Comparison of ENCODE assay signal across 8 mouse cellular contexts in the genomic region with DNA sequence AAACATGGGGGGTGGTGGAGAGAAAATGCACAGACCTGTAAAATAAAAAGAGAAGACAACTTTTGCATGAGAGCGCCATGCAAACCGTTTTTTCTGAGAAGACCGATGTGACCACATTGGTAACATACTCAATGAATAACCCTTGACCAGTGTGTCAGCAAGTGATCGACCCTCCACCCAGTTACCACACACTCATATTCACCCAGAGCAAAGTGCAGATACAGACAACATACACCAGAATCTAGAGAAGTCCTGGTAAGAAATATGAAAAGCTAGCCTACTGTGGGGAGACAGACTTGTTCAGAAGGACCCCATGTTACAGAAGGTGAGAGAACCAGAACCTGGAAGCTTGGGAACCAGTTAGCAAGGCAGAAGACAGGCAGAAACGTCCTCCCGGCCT. TPM values are rescaled to one million over a fixed set of nuclear protein-coding genes. Genes with fewer than 3 reads are reported as not detected.
DNase-seq lines count a peak whose midpoint lies in the region; ATAC-seq lines count a peak whose summit lies in the region.

No protein-coding gene starts in this region.

- peaks cover 0 to 3% of the 10 kb centered on the region in 2 experiments; a peak in 1 of 4 replicates for H3K4me1 ChIP-seq in heart, embryonic 14.5 days (ENCODE audit: control insufficient read depth in 2 of 2, insufficient read depth in 2 of 2, low read length in 2 of 2)
- peaks cover 37% of the 10 kb centered on the region for H3K4me1 ChIP-seq in embryonic facial prominence, embryonic 10.5 days
- peaks cover 20% of the 10 kb centered on the region for H3K4me1 ChIP-seq in hindbrain, embryonic 13.5 days (replicated peaks)
- peaks cover 30% of the 10 kb centered on the region for H3K4me1 ChIP-seq in midbrain, embryonic 15.5 days

- no peak overlapping the region for H3K27ac ChIP-seq in heart, embryonic 14.5 days (replicated peaks in 1 of 2; ENCODE audit: control insufficient read depth in 1 of 2, insufficient read depth in 1 of 2, low read depth in 2 of 2, low read length in 2 of 2)
- H3K27ac ChIP-seq in embryonic facial prominence, embryonic 10.5 days (replicated peaks), result peak overlapping the region; percentile 92
- H3K27ac ChIP-seq in hindbrain, embryonic 13.5 days, result peak overlapping the region; percentile 86; the same call in 1 of the 2 replicates
- peak overlapping the region; percentile 86; the same call in 1 of the 2 replicates for H3K27ac ChIP-seq in midbrain, embryonic 15.5 days

- H3K4me2 ChIP-seq in heart, embryonic 14.5 days (ENCODE audit: low read length), result peak overlapping the region; percentile 66
- H3K4me2 ChIP-seq in hindbrain, embryonic 13.5 days, result peak overlapping the region; percentile 79
- peak overlapping the region; percentile 82 for H3K4me2 ChIP-seq in midbrain, embryonic 15.5 days

- WGBS in heart, embryonic 14.5 days, result 51% methylated on average over 6 of the region's 6 CpGs
- 48% methylated on average over 6 of the region's 6 CpGs for WGBS in embryonic facial prominence, embryonic 10.5 days
- 50% methylated on average over 6 of the region's 6 CpGs for WGBS in hindbrain, embryonic 13.5 days
- 48% methylated on average over 6 of the region's 6 CpGs for WGBS in midbrain, embryonic 15.5 days

- H3K27me3 ChIP-seq in heart, embryonic 14.5 days (ENCODE audit: control insufficient read depth, insufficient read depth, low read length), result peaks cover 54% of the 10 kb centered on the region
- H3K27me3 ChIP-seq in embryonic facial prominence, embryonic 10.5 days (replicated peaks; ENCODE audit: low read depth, poor library complexity, severe bottlenecking), result peaks cover 22% of the 10 kb centered on the region
- peaks cover 13% of the 10 kb centered on the region for H3K27me3 ChIP-seq in hindbrain, embryonic 13.5 days
- H3K27me3 ChIP-seq in midbrain, embryonic 15.5 days (replicated peaks), result peaks cover 10% of the 10 kb centered on the region; the same call in 1 of the 2 replicates

- no peak for ATAC-seq in heart, embryonic 14.5 days (ENCODE audit: insufficient number of reproducible peaks, insufficient read depth, low FRiP score, low read depth)
- peak; percentile 12 for ATAC-seq in hindbrain, embryonic 13.5 days (ENCODE audit: low FRiP score)
- ATAC-seq in midbrain, embryonic 15.5 days (replicated peaks), result peak; percentile 9; the same call in 1 of the 2 replicates
- no peak for ATAC-seq in granulocyte monocyte progenitor cell, adult 5-6 weeks (replicated peaks; ENCODE audit: poor library complexity, severe bottlenecking)

- peak overlapping the region; percentile 51; the same call in 1 of the 2 replicates for H3K9ac ChIP-seq in heart, embryonic 14.5 days (ENCODE audit: low read length)
- H3K9ac ChIP-seq in hindbrain, embryonic 13.5 days, result no peak overlapping the region; the same call in 1 of the 2 replicates
- no peak overlapping the region for H3K9ac ChIP-seq in midbrain, embryonic 15.5 days

- peak overlapping the region in 1 of 2 experiments; percentile 39; a peak in 2 of 4 replicates for H3K4me3 ChIP-seq in heart, embryonic 14.5 days (ENCODE audit: control insufficient read depth in 1 of 2, insufficient read depth in 1 of 2, low read depth in 1 of 2, low read length in 2 of 2)
- H3K4me3 ChIP-seq in embryonic facial prominence, embryonic 10.5 days, result peak overlapping the region; percentile 72
- peak overlapping the region; percentile 77 for H3K4me3 ChIP-seq in hindbrain, embryonic 13.5 days
- H3K4me3 ChIP-seq in midbrain, embryonic 15.5 days, result peak overlapping the region; percentile 84

- no peaks in the 10 kb centered on the region for H3K36me3 ChIP-seq in heart, embryonic 14.5 days (ENCODE audit: control insufficient read depth, insufficient read depth, low read length)
- H3K36me3 ChIP-seq in embryonic facial prominence, embryonic 10.5 days (replicated peaks), result peaks cover under 1% of the 10 kb centered on the region
- H3K36me3 ChIP-seq in hindbrain, embryonic 13.5 days, result no peaks in the 10 kb centered on the region
- H3K36me3 ChIP-seq in midbrain, embryonic 15.5 days (replicated peaks), result no peaks in the 10 kb centered on the region

- DNase-seq in heart, postnatal 4 days, result no peak
- no peak for DNase-seq in embryonic facial prominence, embryonic 10.5 days (ENCODE audit: low spot score)
- DNase-seq in urinary bladder, postnatal 14 days (ENCODE audit: low spot score), result no peak
- no peak for DNase-seq in layer of hippocampus, postnatal 10 days (ENCODE audit: low spot score in 2 of 2)

- H3K9me3 ChIP-seq in heart, embryonic 14.5 days (ENCODE audit: control insufficient read depth, low read length), result no peaks in the 10 kb centered on the region
- peaks cover 3% of the 10 kb centered on the region; the same call in 1 of the 2 replicates for H3K9me3 ChIP-seq in embryonic facial prominence, embryonic 10.5 days
- H3K9me3 ChIP-seq in hindbrain, embryonic 13.5 days, result no peaks in the 10 kb centered on the region
- no peaks in the 10 kb centered on the region for H3K9me3 ChIP-seq in midbrain, embryonic 15.5 days

RNA-seq across cellular contexts. Expression of a gene that starts 1.6 kb away (rescaled TPM):
- 0.39 and 0.88 TPM in 2 replicates for polyA plus RNA-seq in heart, embryonic 14.5 days (2014; fragmentation: Nextera tagmentation; extraction: Ambion mirVana)
- 1 to 10 TPM; 6.9 to 7.4 TPM for total RNA-seq in heart, postnatal 4 days (2021)
- polyA plus RNA-seq in embryonic facial prominence, embryonic 10.5 days (2016; fragmentation: Nextera tagmentation; extraction: Ambion mirVana), result 1.2 and 1.9 TPM in 2 replicates
- 4.3 and 4.7 TPM in 2 replicates for polyA plus RNA-seq in hindbrain, embryonic 13.5 days (2015; fragmentation: Nextera tagmentation; extraction: Ambion mirVana)
- 4.0 TPM in 2 replicates for polyA plus RNA-seq in midbrain, embryonic 15.5 days (2015; fragmentation: Nextera tagmentation; extraction: Ambion mirVana)
- total RNA-seq in layer of hippocampus, postnatal 10 days (2021), result 100 to 1,000 TPM; 114 to 119 TPM
- total RNA-seq in granulocyte monocyte progenitor cell, adult 5-6 weeks (2014; fragmentation: Nextera tagmentation), result not detected in 2 replicates
- total RNA-seq in granulocyte monocyte progenitor cell, adult 5-6 weeks (2017), result not detected in 2 replicates

RNA-seq across cellular contexts. Expression of a gene that starts 42.2 kb away (rescaled TPM):
- polyA plus RNA-seq in heart, embryonic 14.5 days (2014; fragmentation: Nextera tagmentation; extraction: Ambion mirVana), result 0.28 and 0.59 TPM in 2 replicates
- total RNA-seq in heart, postnatal 4 days (2021), result 1 to 10 TPM; 5.7 to 8.5 TPM
- 0.36 and 0.44 TPM in 2 replicates for polyA plus RNA-seq in embryonic facial prominence, embryonic 10.5 days (2016; fragmentation: Nextera tagmentation; extraction: Ambion mirVana)
- 0.81 and 0.83 TPM in 2 replicates for polyA plus RNA-seq in hindbrain, embryonic 13.5 days (2015; fragmentation: Nextera tagmentation; extraction: Ambion mirVana)
- polyA plus RNA-seq in midbrain, embryonic 15.5 days (2015; fragmentation: Nextera tagmentation; extraction: Ambion mirVana), result 2.3 and 2.4 TPM in 2 replicates
- total RNA-seq in layer of hippocampus, postnatal 10 days (2021), result 100 to 1,000 TPM; 448 to 472 TPM
- not detected in 2 replicates for total RNA-seq in granulocyte monocyte progenitor cell, adult 5-6 weeks (2014; fragmentation: Nextera tagmentation)
- total RNA-seq in granulocyte monocyte progenitor cell, adult 5-6 weeks (2017), result not detected in 2 replicates

RNA-seq across cellular contexts. Expression of a gene that starts 42.3 kb away (rescaled TPM):
- polyA plus RNA-seq in heart, embryonic 14.5 days (2014; fragmentation: Nextera tagmentation; extraction: Ambion mirVana), result 220 and 248 TPM in 2 replicates
- 100 to 1,000 TPM; 299 to 315 TPM for total RNA-seq in heart, postnatal 4 days (2021)
- 27.5 and 28.2 TPM in 2 replicates for polyA plus RNA-seq in embryonic facial prominence, embryonic 10.5 days (2016; fragmentation: Nextera tagmentation; extraction: Ambion mirVana)
- polyA plus RNA-seq in hindbrain, embryonic 13.5 days (2015; fragmentation: Nextera tagmentation; extraction: Ambion mirVana), result 29.0 and 29.8 TPM in 2 replicates
- polyA plus RNA-seq in midbrain, embryonic 15.5 days (2015; fragmentation: Nextera tagmentation; extraction: Ambion mirVana), result 33.3 and 34.5 TPM in 2 replicates
- total RNA-seq in layer of hippocampus, postnatal 10 days (2021), result 10 to 100 TPM; 89.7 to 91.6 TPM
- total RNA-seq in granulocyte monocyte progenitor cell, adult 5-6 weeks (2014; fragmentation: Nextera tagmentation), result 14.0 TPM in 2 replicates
- 3.2 and 3.7 TPM in 2 replicates for total RNA-seq in granulocyte monocyte progenitor cell, adult 5-6 weeks (2017)

RNA-seq across cellular contexts. Expression of a gene that starts 59.3 kb away (rescaled TPM):
- polyA plus RNA-seq in heart, embryonic 14.5 days (2014; fragmentation: Nextera tagmentation; extraction: Ambion mirVana), result 0.28 and 0.63 TPM in 2 replicates
- under 1 TPM in 1 of 2 experiments, not detected in 1; 0.18 TPM for total RNA-seq in heart, postnatal 4 days (2021)
- polyA plus RNA-seq in embryonic facial prominence, embryonic 10.5 days (2016; fragmentation: Nextera tagmentation; extraction: Ambion mirVana), result 8.5 and 11.4 TPM in 2 replicates
- 12.4 and 12.9 TPM in 2 replicates for polyA plus RNA-seq in hindbrain, embryonic 13.5 days (2015; fragmentation: Nextera tagmentation; extraction: Ambion mirVana)
- 18.3 and 19.0 TPM in 2 replicates for polyA plus RNA-seq in midbrain, embryonic 15.5 days (2015; fragmentation: Nextera tagmentation; extraction: Ambion mirVana)
- 100 to 1,000 TPM; 294 to 302 TPM for total RNA-seq in layer of hippocampus, postnatal 10 days (2021)
- 1.9 TPM in 1 of 2 replicates, not detected in the other for total RNA-seq in granulocyte monocyte progenitor cell, adult 5-6 weeks (2014; fragmentation: Nextera tagmentation)
- total RNA-seq in granulocyte monocyte progenitor cell, adult 5-6 weeks (2017), result not detected in 2 replicates

Comparison
In these comparisons a context has a peak if more than half of its experiments do, and no peak if none do; other contexts are left out.
1. ATAC-seq: peak in hindbrain, embryonic 13.5 days (single experiment) and midbrain, embryonic 15.5 days (single experiment); none in heart, embryonic 14.5 days (single experiment) and granulocyte monocyte progenitor cell, adult 5-6 weeks (single experiment).
2. H3K27ac ChIP-seq: peak in embryonic facial prominence, embryonic 10.5 days (single experiment), hindbrain, embryonic 13.5 days (single experiment) and midbrain, embryonic 15.5 days (single experiment); none in heart, embryonic 14.5 days (0 of 2).
3. Peak in every context shown above with its lines, with median percentiles within 50 percentile points of each other: H3K4me2 ChIP-seq.